Mouse (Mus musculus): ENCODE measurements around the gene Srgap3. TPM values are rescaled to one million over a fixed set of nuclear protein-coding genes. Genes with fewer than 3 reads are reported as not detected.

The Srgap3 gene
- polyA plus RNA-seq, 1 experiment from 2014 or later, result 1.5 TPM

DNA sequence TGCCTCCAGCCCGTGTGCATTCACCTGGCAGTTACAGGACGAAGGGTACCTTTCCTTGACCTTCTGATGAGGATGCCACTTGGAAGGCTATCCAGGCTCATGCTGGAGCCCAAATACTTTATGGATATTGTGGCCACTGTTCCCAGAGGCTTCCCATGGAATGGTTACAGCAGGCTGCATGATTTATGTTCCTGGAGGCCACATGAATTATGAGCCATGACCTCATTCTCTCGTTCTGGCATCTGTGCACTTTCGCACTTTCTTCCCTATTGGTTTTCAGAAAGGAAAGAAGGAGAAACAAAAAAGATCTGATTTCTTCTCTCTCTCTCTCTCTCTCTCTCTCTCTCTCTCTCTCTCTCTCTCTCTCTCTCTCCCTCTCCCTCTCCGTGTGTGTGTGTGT, 104.6 kb downstream of the Srgap3 start:
- H3K9ac ChIP-seq (ENCODE audit: low read length), result no peak overlapping the region
- H3K36me3 ChIP-seq (ENCODE audit: control insufficient read depth, insufficient read depth, low read length), result no peaks in the 10 kb centered on the region
- no peaks in the 10 kb centered on the region for H3K27me3 ChIP-seq (ENCODE audit: control insufficient read depth, insufficient read depth, low read length)
- no peak overlapping the region for H3K27ac ChIP-seq (replicated peaks)
- H3K9me3 ChIP-seq (ENCODE audit: control insufficient read depth, low read length), result no peaks in the 10 kb centered on the region
- H3K4me2 ChIP-seq (replicated peaks; ENCODE audit: low read depth), result no peak overlapping the region
- no peak overlapping the region for H3K4me3 ChIP-seq (ENCODE audit: low read depth, low read length)
- DNase-seq (ENCODE audit: low spot score) (no peak), ATAC-seq (ENCODE audit: low FRiP score, low TSS enrichment) (no peak)
- no peaks in the 10 kb centered on the region for H3K4me1 ChIP-seq (replicated peaks; ENCODE audit: control insufficient read depth, insufficient read depth)
- 35% methylated on average over 5 of the region's 5 CpGs for WGBS
- TF ChIP-seq CTCF (IDR thresholded peaks at IDR 0.05; ENCODE audit: low read depth) (no peak), EP300 (optimal IDR thresholded peaks at IDR 0.05) (no peak)

DNA sequence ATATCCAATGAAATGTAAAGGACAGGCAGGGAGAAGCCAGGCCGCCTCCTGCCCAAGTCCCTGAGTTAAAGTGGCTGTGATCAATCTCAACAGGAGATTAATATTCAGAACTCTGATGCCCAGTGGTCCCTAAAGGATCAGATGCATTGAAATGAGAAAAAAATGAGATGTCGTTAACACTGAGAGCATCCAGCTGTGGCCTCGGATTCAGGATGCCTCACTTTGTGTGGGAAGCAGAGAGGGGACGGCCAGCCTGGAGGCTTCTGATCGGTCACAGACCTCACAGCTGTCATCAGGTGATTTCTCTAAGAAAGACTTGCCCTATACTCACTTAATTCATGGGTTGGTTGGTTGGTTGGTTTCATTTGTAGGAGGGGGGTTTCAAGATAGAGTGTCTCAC, 106.7 kb downstream of the Srgap3 start:
- no peak overlapping the region for H3K4me2 ChIP-seq (replicated peaks; ENCODE audit: low read depth)
- TF ChIP-seq CTCF (IDR thresholded peaks at IDR 0.05; ENCODE audit: low read depth), result no peak
- TF ChIP-seq EP300 (optimal IDR thresholded peaks at IDR 0.05), result no peak
- no peaks in the 10 kb centered on the region for H3K4me1 ChIP-seq (replicated peaks; ENCODE audit: control insufficient read depth, insufficient read depth)
- no peak overlapping the region for H3K27ac ChIP-seq (replicated peaks)
- H3K36me3 ChIP-seq (ENCODE audit: control insufficient read depth, insufficient read depth, low read length), result no peaks in the 10 kb centered on the region
- DNase-seq (ENCODE audit: low spot score) (no peak), ATAC-seq (ENCODE audit: low FRiP score, low TSS enrichment) (no peak)
- 74% methylated on average over 5 of the region's 5 CpGs for WGBS
- H3K27me3 ChIP-seq (ENCODE audit: control insufficient read depth, insufficient read depth, low read length), result no peaks in the 10 kb centered on the region
- no peaks in the 10 kb centered on the region for H3K9me3 ChIP-seq (ENCODE audit: control insufficient read depth, low read length)
- H3K4me3 ChIP-seq (ENCODE audit: low read depth, low read length), result no peak overlapping the region
- no peak overlapping the region for H3K9ac ChIP-seq (ENCODE audit: low read length)

GRCm38 (mm10) chr6:112839391-112839790, 107.7 kb downstream of the Srgap3 start:
- Histone ChIP-seq H3K27ac (replicated peaks) (no peak overlapping the region), H3K36me3 (ENCODE audit: control insufficient read depth, insufficient read depth, low read length) (no peaks in the 10 kb centered on the region), H3K27me3 (ENCODE audit: control insufficient read depth, insufficient read depth, low read length) (no peaks in the 10 kb centered on the region), H3K4me2 (replicated peaks; ENCODE audit: low read depth) (no peak overlapping the region), H3K4me1 (replicated peaks; ENCODE audit: control insufficient read depth, insufficient read depth) (no peaks in the 10 kb centered on the region), H3K4me3 (ENCODE audit: low read depth, low read length) (no peak overlapping the region), H3K9me3 (ENCODE audit: control insufficient read depth, low read length) (no peaks in the 10 kb centered on the region), H3K9ac (ENCODE audit: low read length) (no peak overlapping the region)
- ATAC-seq (ENCODE audit: low FRiP score, low TSS enrichment), result no peak
- WGBS, result 50% methylated on average over 3 of the region's 3 CpGs
- no peak for DNase-seq (ENCODE audit: low spot score)
- TF ChIP-seq EP300 (optimal IDR thresholded peaks at IDR 0.05), result no peak
- TF ChIP-seq CTCF (IDR thresholded peaks at IDR 0.05; ENCODE audit: low read depth), result no peak

DNA sequence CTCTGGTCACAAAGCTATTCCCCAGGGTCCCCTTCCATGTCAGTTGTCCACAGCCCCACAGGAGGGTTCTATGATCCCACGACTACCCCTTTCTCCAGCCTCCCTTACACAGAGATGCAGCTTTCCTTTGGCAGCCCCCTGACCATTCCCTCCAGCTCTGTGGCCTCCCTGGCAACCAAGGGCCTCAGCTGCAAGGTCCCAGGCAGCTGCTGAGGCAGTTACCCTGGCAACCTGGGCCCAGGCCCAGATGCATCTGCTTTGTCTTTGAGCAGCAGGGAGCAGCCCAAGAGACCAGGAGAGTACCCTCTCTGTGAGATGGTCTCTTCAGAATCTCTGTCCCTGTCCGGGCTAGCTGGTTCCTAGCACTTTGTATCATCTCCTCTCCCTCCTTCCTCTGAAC, 108.2 kb downstream of the Srgap3 start:
- H3K4me3 ChIP-seq (ENCODE audit: low read depth, low read length), result no peak overlapping the region
- no peak overlapping the region for H3K27ac ChIP-seq (replicated peaks)
- no peak overlapping the region for H3K4me2 ChIP-seq (replicated peaks; ENCODE audit: low read depth)
- TF ChIP-seq EP300 (optimal IDR thresholded peaks at IDR 0.05) (no peak), CTCF (IDR thresholded peaks at IDR 0.05; ENCODE audit: low read depth) (no peak)
- DNase-seq (ENCODE audit: low spot score) (no peak), ATAC-seq (ENCODE audit: low FRiP score, low TSS enrichment) (no peak)
- WGBS, result 94% methylated on average over 2 of the region's 2 CpGs
- no peak overlapping the region for H3K9ac ChIP-seq (ENCODE audit: low read length)
- no peaks in the 10 kb centered on the region for H3K36me3 ChIP-seq (ENCODE audit: control insufficient read depth, insufficient read depth, low read length)
- H3K9me3 ChIP-seq (ENCODE audit: control insufficient read depth, low read length), result no peaks in the 10 kb centered on the region
- no peaks in the 10 kb centered on the region for H3K27me3 ChIP-seq (ENCODE audit: control insufficient read depth, insufficient read depth, low read length)
- no peaks in the 10 kb centered on the region for H3K4me1 ChIP-seq (replicated peaks; ENCODE audit: control insufficient read depth, insufficient read depth)

GRCm38 (mm10) chr6:112836712-112837111, 110.4 kb downstream of the Srgap3 start:
- no peak overlapping the region for H3K4me2 ChIP-seq (replicated peaks; ENCODE audit: low read depth)
- 57% methylated on average over 4 of the region's 4 CpGs for WGBS
- H3K9me3 ChIP-seq (ENCODE audit: control insufficient read depth, low read length), result no peaks in the 10 kb centered on the region
- DNase-seq (ENCODE audit: low spot score) (no peak), ATAC-seq (ENCODE audit: low FRiP score, low TSS enrichment) (no peak)
- H3K27me3 ChIP-seq (ENCODE audit: control insufficient read depth, insufficient read depth, low read length), result no peaks in the 10 kb centered on the region
- no peak overlapping the region for H3K27ac ChIP-seq (replicated peaks)
- no peak overlapping the region for H3K4me3 ChIP-seq (ENCODE audit: low read depth, low read length)
- H3K9ac ChIP-seq (ENCODE audit: low read length), result no peak overlapping the region
- TF ChIP-seq EP300 (optimal IDR thresholded peaks at IDR 0.05) (no peak), CTCF (IDR thresholded peaks at IDR 0.05; ENCODE audit: low read depth) (no peak)
- H3K36me3 ChIP-seq (ENCODE audit: control insufficient read depth, insufficient read depth, low read length), result no peaks in the 10 kb centered on the region
- H3K4me1 ChIP-seq (replicated peaks; ENCODE audit: control insufficient read depth, insufficient read depth), result no peaks in the 10 kb centered on the region

DNA sequence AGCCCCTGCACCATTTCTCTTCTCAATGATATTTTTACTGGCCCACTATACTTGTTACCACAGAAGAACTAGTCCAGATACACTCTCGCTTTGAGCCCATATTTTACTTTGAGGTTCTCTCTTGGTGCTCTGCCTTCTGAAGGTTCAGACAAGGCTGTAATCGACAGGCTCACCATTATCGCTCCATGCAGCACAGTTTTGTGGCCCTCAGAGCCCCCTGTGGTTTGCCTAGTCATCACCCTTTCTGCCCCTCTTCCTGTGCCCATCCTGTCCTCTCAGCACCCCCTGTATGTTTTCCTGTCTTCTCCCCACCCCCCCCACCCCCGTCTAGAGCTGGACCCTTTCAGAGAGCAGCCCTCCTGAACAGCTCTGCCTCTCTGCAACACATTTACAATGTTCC, 111.7 kb downstream of the Srgap3 start:
- no peak for TF ChIP-seq EP300 (optimal IDR thresholded peaks at IDR 0.05)
- no peak for TF ChIP-seq CTCF (IDR thresholded peaks at IDR 0.05; ENCODE audit: low read depth)
- Histone ChIP-seq H3K36me3 (ENCODE audit: control insufficient read depth, insufficient read depth, low read length) (no peaks in the 10 kb centered on the region), H3K9me3 (ENCODE audit: control insufficient read depth, low read length) (no peaks in the 10 kb centered on the region), H3K27me3 (ENCODE audit: control insufficient read depth, insufficient read depth, low read length) (no peaks in the 10 kb centered on the region), H3K4me2 (replicated peaks; ENCODE audit: low read depth) (no peak overlapping the region), H3K9ac (ENCODE audit: low read length) (no peak overlapping the region), H3K4me1 (replicated peaks; ENCODE audit: control insufficient read depth, insufficient read depth) (no peaks in the 10 kb centered on the region), H3K4me3 (ENCODE audit: low read depth, low read length) (no peak overlapping the region), H3K27ac (replicated peaks) (no peak overlapping the region)
- DNase-seq (ENCODE audit: low spot score) (no peak), ATAC-seq (ENCODE audit: low FRiP score, low TSS enrichment) (no peak)
- 87% methylated on average over 4 of the region's 4 CpGs for WGBS
